Mouse (Mus musculus) adrenal gland, postnatal 10 days (tissue): Measurements from ENCODE around the gene Pip5k1a. TPM values are rescaled to one million over a fixed set of nuclear protein-coding genes. Genes with fewer than 3 reads are reported as not detected.

ENCODE experiments used
- microRNA-seq: library from miRNA; unstranded; fragments of <30 nt; microRNA quantifications from one replicate; pipeline ENCODE4 v1.2.0, GENCODE M21; 2021
- total RNA-seq, 2 experiments: library from RNA; stranded (reverse); gene quantifications; 2 replicates each; pipeline ENCODE4 v1.2.3; 2021

Pip5k1a gene
- total RNA-seq, 2 experiments from 2014 or later = 35.0 to 40.3 TPM

Small RNA genes within 50 kb of the gene (microRNA-seq; reads per million reads assigned to microRNA genes)
- gene Mir8099-1 = not detected

Other genes starting within 250 kb of the Pip5k1a start
- 100 to 1,000 TPM; 283 to 296 TPM for gene Psmb4, start 220.0 kb downstream of the Pip5k1a start, total RNA-seq
- gene Selenbp1, start 173.9 kb downstream of the Pip5k1a start, total RNA-seq = 10 to 100 TPM; 73.8 to 78.3 TPM
- 10 to 100 TPM; 20.2 to 31.4 TPM for gene Rfx5, start 152.9 kb downstream of the Pip5k1a start, total RNA-seq
- 10 to 100 TPM; 43.1 to 45.3 TPM for gene Pi4kb, start 132.2 kb downstream of the Pip5k1a start, total RNA-seq
- 10 to 100 TPM; 35.3 to 39.8 TPM for gene Zfp687, start 91.5 kb downstream of the Pip5k1a start, total RNA-seq
- 100 to 1,000 TPM; 206 to 221 TPM for gene Psmd4, start 64.3 kb downstream of the Pip5k1a start, total RNA-seq
- 10 to 100 TPM; 56.2 to 69.5 TPM for gene Vps72, start 4.1 kb upstream of the Pip5k1a start, total RNA-seq
- 10 to 100 TPM in 1 of 2 experiments, 1 to 10 TPM in 1; 8.1 to 25.3 TPM for gene Tmod4, start 17.5 kb upstream of the Pip5k1a start, total RNA-seq
- gene Scnm1, start 27.1 kb upstream of the Pip5k1a start, total RNA-seq = 10 to 100 TPM; 30.6 to 38.6 TPM
- gene Lysmd1, start 27.2 kb upstream of the Pip5k1a start, total RNA-seq = 1 to 10 TPM; 9.2 to 9.8 TPM
- gene Tnfaip8l2, start 35.4 kb upstream of the Pip5k1a start, total RNA-seq = 1 to 10 TPM; 3.7 to 4.4 TPM
- gene Sema6c, start 53.5 kb upstream of the Pip5k1a start, total RNA-seq = 10 to 100 TPM in 1 of 2 experiments, 1 to 10 TPM in 1; 8.3 to 17.1 TPM
- 10 to 100 TPM; 20.6 to 25.2 TPM for gene Gabpb2, start 111.0 kb upstream of the Pip5k1a start, total RNA-seq
- 10 to 100 TPM; 62.4 to 69.7 TPM for gene Cdc42se1, start 121.8 kb upstream of the Pip5k1a start, total RNA-seq
- 10 to 100 TPM; 13.8 to 23.7 TPM for gene Mllt11, start 125.2 kb upstream of the Pip5k1a start, total RNA-seq
- gene Gm128, start 134.7 kb upstream of the Pip5k1a start, total RNA-seq = under 1 TPM in 1 of 2 experiments, not detected in 1; 0.18 TPM
- under 1 TPM in 1 of 2 experiments, not detected in 1; 0.42 TPM for gene Bnipl, start 144.3 kb upstream of the Pip5k1a start, total RNA-seq
- 10 to 100 TPM; 71.2 to 78.1 TPM for gene Mindy1, start 174.4 kb upstream of the Pip5k1a start, total RNA-seq
- gene Prune1, start 175.1 kb upstream of the Pip5k1a start, total RNA-seq = 10 to 100 TPM; 22.2 to 27.9 TPM
- 1 to 10 TPM; 1.1 to 1.3 TPM for gene Anxa9, start 200.2 kb upstream of the Pip5k1a start, total RNA-seq
- gene Cers2, start 207.9 kb upstream of the Pip5k1a start, total RNA-seq = 100 to 1,000 TPM; 138 to 147 TPM